Mouse (Mus musculus) urinary bladder, postnatal 0 days (tissue): ENCODE results near the gene Ccdc6. TPM values are rescaled to one million over a fixed set of nuclear protein-coding genes. Genes with fewer than 3 reads are reported as not detected.

Experiments used
- polyA plus RNA-seq: library from polyadenylated mRNA; unstranded; fragments of >200 nt; fragmentation: Nextera tagmentation; extraction: Ambion mirVana; gene quantifications from 2 replicates; pipeline ENCODE4 v1.2.1, GENCODE M21; 2015

Ccdc6 gene
- polyA plus RNA-seq: 17.7 and 20.8 TPM in 2 replicates

GRCm38 (mm10) chr10:70096366-70097188, at the start of gene Ccdc6:
Gene Ccdc6, plus strand, starts transcription at chr10:70097121.

DNA sequence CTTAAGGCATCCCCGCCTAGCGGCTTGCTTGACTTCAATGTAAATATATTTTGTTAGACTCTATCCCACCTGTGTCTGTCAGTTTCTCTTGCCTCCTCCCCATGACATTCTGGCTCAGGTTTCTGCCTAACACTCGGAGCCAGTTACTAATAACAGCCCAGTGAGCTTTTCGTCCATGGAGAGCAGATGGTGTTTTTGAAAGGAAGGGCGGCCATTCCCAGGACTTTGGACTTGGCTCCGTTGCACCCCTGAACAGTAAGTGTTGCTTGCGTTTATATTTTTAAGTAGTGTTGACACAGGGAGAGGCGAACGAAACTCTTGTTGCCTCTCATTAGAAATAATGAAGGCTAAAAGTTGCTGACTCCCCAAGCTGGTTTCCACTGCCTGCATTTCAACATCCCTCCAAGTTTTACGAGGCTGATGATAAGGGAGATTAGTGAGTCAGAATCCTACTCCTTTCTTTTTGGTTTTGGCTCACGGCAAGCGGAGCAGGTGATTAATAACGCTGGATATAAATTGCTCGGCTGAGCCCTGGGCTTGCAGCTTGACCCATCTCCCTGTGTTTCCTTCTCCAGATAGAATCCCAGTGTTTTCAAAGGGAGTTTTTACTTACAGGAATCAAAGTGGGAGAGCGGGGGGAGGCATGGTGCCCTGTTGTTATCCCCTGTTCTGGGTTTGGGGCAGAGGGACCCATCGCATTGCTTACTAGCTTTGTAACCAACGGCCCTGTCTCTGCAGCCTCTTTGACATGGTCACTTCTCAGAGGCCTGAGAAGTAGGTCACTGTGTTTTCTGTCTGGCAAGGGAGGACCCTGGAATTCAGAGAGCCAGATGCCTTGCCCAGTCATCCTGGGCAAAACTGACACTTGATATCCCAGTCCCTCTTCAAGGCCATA, 107.8 kb downstream of the Ccdc6 start, which contains the start of gene Mrln:
TSS of gene Mrln (plus strand) at position 160 of the 895 bp plus-strand sequence.

Other genes starting within 250 kb of the Ccdc6 start
- gene Mrln, start 107.5 kb downstream of the Ccdc6 start, polyA plus RNA-seq: 0.63 and 1.0 TPM in 2 replicates
- gene Slc16a9, start 148.0 kb downstream of the Ccdc6 start, polyA plus RNA-seq: 0.80 and 1.0 TPM in 2 replicates